Mouse (Mus musculus) hindbrain, embryonic 12.5 days (tissue): Measurements from ENCODE around the gene Rfx2. TPM values are rescaled to one million over a fixed set of nuclear protein-coding genes. Genes with fewer than 3 reads are reported as not detected.

Experiments used
- ATAC-seq: fragments of 200-750 bp; cut with Nextera tagmentation; 2 replicates; pipeline ENCODE4 v1.8.0; 2017; ENCODE audit warnings: moderate TSS enrichment; ENCODE audit not compliant: low FRiP score
- H3K27ac ChIP-seq: fragments of 300-500 bp; sonication (generic); 2 replicates; pipeline ENCODE4 v1.5.1; 2016; ENCODE audit warnings: mild to moderate bottlenecking
- H3K27me3 ChIP-seq: fragments of 300-500 bp; sonication (generic); 2 replicates; pipeline ENCODE4 v1.6.1; 2016; ENCODE audit warnings: mild to moderate bottlenecking
- H3K36me3 ChIP-seq: fragments of 300-500 bp; sonication (generic); 2 replicates; pipeline ENCODE4 v1.6.1; 2016; ENCODE audit warnings: mild to moderate bottlenecking
- H3K4me1 ChIP-seq: fragments of 300-500 bp; sonication (generic); 2 replicates; pipeline ENCODE4 v1.6.1; 2016
- H3K4me2 ChIP-seq: fragments of 300-500 bp; sonication (generic); replicated peaks from 2 replicates; pipeline ENCODE4 v1.6.1; 2016; ENCODE audit warnings: mild to moderate bottlenecking
- H3K4me3 ChIP-seq: fragments of 300-500 bp; sonication (generic); 2 replicates; pipeline ENCODE4 v1.5.1; 2016; ENCODE audit warnings: mild to moderate bottlenecking
- H3K9ac ChIP-seq: fragments of 300-500 bp; sonication (generic); 2 replicates; pipeline ENCODE4 v1.6.1; 2016; ENCODE audit warnings: mild to moderate bottlenecking, moderate library complexity
- H3K9me3 ChIP-seq: fragments of 300-500 bp; sonication (generic); replicated peaks from 2 replicates; pipeline ENCODE4 v1.6.1; 2016; ENCODE audit warnings: mild to moderate bottlenecking
- WGBS: fragments of 180-500 bp; shearing (Covaris S2); methylation state at CpG from one replicate; pipeline ENCODE4 v1.1.7; 2016; 5-methylcytosine and 5-hydroxymethylcytosine counted together
- polyA plus RNA-seq: library from polyadenylated mRNA; unstranded; fragments of >200 nt; fragmentation: Nextera tagmentation; extraction: Ambion mirVana; gene quantifications from 2 replicates; pipeline ENCODE4 v1.2.1, GENCODE M21; 2016

Gene Rfx2
- polyA plus RNA-seq, 1 experiment from 2014 or later, result 10.2 TPM

DNA sequence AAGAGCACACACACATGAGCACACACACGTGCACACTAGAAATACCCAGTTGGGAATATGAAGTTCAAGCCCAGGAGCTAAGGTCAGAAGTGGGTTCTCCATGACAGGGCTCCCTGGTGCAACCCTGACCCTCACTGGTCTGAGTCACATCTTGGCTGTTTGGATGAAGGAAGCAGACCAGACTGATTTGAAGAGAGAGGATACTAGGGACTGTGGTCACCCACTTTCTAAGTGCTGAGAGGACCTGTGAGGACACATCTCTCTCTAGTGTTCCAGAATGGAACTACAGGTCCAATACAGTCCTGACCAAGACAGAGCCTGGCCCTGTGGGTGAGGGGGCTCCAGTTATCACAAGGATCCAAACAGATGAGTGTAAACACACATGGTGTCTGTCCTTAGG is 25.0 kb downstream of the Rfx2 start:
- Histone ChIP-seq H3K4me1 (peaks cover 20% of the 10 kb centered on the region), H3K9me3 (no peaks in the 10 kb centered on the region), H3K36me3 (0 out of 2 replicates have a peak, but pooled peaks cover 4% of the 10 kb centered on the region), H3K27me3 (0 out of 2 replicates have a peak, but pooled peaks cover 3% of the 10 kb centered on the region), H3K9ac (no peak overlapping the region), H3K4me2 (no peak overlapping the region), H3K4me3 (no peak overlapping the region), H3K27ac (no peak overlapping the region)
- 70% methylated on average over 1 of the region's 1 CpGs for WGBS
- no peak for ATAC-seq

DNA sequence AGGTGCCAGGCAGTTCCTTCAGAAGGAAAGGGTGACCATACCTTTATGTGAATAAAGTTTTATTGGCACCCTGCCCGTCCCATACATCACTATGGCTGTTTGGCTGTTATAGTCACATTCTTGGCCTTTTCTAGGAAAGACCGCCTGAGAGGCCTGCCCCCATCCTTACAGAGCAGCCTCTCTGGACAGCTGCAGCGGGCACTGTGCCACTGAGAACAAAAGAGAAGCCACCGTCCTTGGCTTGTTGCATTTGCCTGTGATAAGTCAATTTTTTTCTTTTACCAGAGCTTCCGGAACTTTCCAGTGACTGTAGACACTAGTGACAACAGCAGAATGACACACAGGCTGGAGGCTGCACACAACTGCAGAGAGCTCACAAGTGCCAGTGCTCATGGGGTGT is 25.9 kb downstream of the Rfx2 start:
- H3K9ac ChIP-seq, result no peak overlapping the region; the same call in 1 of the 2 replicates
- H3K27me3 ChIP-seq, result 0 out of 2 replicates have a peak, but pooled peaks cover 3% of the 10 kb centered on the region
- H3K27ac ChIP-seq, result no peak overlapping the region
- peaks cover 12% of the 10 kb centered on the region for H3K4me1 ChIP-seq
- H3K4me3 ChIP-seq, result no peak overlapping the region
- WGBS, result 74% methylated on average over 5 of the region's 5 CpGs
- no peak for ATAC-seq
- 0 out of 2 replicates have a peak, but pooled peaks cover 5% of the 10 kb centered on the region for H3K36me3 ChIP-seq
- no peaks in the 10 kb centered on the region for H3K9me3 ChIP-seq
- no peak overlapping the region for H3K4me2 ChIP-seq

DNA sequence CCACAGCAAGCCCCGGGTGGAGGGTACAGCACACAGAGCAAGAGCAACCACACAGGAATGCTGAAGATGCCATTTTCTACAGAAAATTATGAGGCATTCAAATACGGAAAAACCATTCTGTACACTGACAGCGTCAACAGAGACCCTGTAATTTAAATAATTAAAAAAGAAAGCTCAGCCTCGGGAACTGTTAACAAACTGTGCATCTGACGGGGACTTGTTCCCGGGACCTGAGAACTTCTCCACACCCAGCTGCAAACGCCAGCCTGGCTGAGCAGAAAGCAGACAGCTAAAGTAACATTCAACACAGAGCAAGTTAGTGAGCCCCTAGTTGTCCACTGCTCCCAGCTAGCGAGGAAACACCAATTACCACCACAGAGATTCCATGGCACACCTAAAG is 28.7 kb downstream of the Rfx2 start:
- Histone ChIP-seq H3K4me3 (no peak overlapping the region), H3K4me2 (no peak overlapping the region), H3K9ac (no peak overlapping the region), H3K4me1 (no peaks in the 10 kb centered on the region), H3K9me3 (no peaks in the 10 kb centered on the region), H3K27ac (no peak overlapping the region), H3K27me3 (no peaks in the 10 kb centered on the region), H3K36me3 (0 out of 2 replicates have a peak, but pooled peaks cover 5% of the 10 kb centered on the region)
- ATAC-seq, result no peak
- 85% methylated on average over 8 of the region's 8 CpGs for WGBS

DNA sequence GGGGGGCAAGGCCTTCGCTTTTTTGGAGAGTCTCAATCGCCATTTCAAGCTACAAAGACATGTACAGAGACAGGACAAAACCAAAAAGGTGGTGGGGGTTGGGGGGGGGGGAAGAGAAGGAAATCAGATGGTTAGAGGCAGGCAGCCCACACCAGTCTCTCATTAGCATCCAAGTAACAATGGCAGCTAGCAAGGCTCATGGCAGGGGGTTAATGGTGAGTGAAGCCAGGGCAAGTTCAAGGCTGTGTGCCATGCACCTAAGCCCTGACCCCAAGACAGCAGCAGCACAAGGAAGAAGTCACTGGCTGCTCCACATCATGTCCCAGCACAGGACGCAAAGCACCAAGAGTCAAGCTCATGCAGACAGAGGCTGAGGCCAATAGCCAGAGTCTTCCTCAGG is 31.5 kb downstream of the Rfx2 start:
- Histone ChIP-seq H3K9me3 (no peaks in the 10 kb centered on the region), H3K36me3 (0 out of 2 replicates have a peak, but pooled peaks cover 5% of the 10 kb centered on the region), H3K27ac (no peak overlapping the region), H3K4me2 (no peak overlapping the region), H3K27me3 (no peaks in the 10 kb centered on the region), H3K9ac (no peak overlapping the region), H3K4me3 (no peak overlapping the region), H3K4me1 (no peaks in the 10 kb centered on the region)
- ATAC-seq, result no peak
- WGBS, result 75% methylated on average over 3 of the region's 3 CpGs

DNA sequence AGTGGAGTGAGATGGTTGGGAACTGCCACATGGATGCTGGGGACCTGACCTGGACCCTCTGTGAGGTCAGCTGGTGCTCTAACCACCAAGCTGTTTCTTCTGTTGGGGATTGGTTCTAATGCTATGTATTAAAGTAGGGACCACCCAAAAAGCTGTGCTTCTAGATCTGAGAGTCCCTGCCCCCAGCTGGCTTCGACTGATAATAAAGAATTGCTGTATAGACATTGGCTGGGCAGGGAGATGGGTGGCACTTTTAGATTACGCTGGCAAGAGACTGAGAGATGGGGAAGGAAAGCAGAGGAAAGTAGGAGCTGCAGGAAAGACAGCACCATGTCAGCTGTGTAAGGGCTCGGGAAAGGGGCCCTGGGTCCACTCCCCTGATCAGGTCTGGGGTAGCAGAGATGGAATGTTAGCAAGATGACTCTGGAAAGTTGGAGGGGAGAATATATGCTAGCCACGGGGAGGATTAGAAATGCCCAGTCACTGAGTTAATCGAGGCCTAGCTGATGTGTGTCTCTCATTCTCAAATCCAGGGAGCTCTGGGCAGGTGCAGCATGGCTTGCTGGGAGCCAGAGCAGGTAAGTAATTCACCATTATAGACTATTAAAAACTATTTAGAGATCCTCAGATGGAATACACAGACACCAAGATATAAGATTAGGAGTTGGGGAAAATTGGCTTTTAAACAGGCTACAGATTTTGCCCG is 37.0 kb downstream of the Rfx2 start:
- Histone ChIP-seq H3K9me3 (no peaks in the 10 kb centered on the region), H3K4me1 (no peaks in the 10 kb centered on the region), H3K4me2 (no peak overlapping the region), H3K27me3 (no peaks in the 10 kb centered on the region), H3K27ac (no peak overlapping the region), H3K36me3 (no peaks in the 10 kb centered on the region), H3K4me3 (no peak overlapping the region), H3K9ac (no peak overlapping the region)
- 65% methylated on average over 6 of the region's 6 CpGs for WGBS
- no peak for ATAC-seq

DNA sequence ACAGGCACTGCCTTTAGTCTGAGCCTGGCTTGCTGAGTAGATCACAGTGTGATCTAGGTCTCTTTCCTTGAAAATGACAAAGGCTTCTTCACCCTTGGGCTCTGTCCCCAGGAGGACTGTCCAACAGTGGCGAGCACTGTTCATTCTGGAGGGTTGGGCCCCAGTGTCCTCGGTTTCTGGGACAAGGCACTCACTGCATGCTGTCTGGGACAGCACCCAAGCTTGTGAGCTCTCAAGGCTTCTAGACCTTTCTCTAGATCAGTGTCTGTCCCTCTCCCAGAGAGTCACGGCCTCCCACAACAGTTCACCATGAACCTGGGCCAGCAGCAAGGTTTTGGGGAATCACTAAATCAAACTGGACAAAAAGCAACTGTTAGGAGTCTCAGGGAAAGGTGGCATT is 38.2 kb downstream of the Rfx2 start:
- no peaks in the 10 kb centered on the region for H3K9me3 ChIP-seq
- no peak for ATAC-seq
- no peak overlapping the region for H3K9ac ChIP-seq
- 84% methylated on average over 3 of the region's 3 CpGs for WGBS
- no peaks in the 10 kb centered on the region for H3K27me3 ChIP-seq
- no peaks in the 10 kb centered on the region for H3K4me1 ChIP-seq
- no peak overlapping the region for H3K4me3 ChIP-seq
- no peaks in the 10 kb centered on the region for H3K36me3 ChIP-seq
- no peak overlapping the region for H3K4me2 ChIP-seq
- no peak overlapping the region for H3K27ac ChIP-seq

DNA sequence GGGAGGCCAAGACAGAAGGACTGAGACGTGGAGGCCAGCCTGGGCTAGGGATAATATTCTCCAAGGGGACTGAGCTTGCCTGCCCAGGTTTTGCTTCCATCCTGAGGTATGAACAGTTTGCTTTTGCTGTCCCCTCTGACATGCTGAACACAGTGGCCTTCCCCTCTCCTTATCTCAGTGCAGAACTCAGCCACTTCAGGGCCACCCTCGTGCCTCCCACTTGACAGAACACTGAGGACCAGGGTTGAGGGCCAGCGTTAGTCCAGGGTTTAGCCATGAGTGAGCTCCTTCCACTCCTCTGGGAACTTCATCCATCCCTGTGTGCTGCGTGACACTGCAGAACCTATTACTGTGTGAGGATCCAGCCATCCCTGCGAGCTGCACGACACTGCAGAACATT is 41.5 kb downstream of the Rfx2 start:
- no peak overlapping the region for H3K4me3 ChIP-seq
- H3K36me3 ChIP-seq, result no peaks in the 10 kb centered on the region
- 85% methylated on average over 6 of the region's 6 CpGs for WGBS
- ATAC-seq, result no peak
- H3K27me3 ChIP-seq, result no peaks in the 10 kb centered on the region
- H3K9ac ChIP-seq, result no peak overlapping the region
- H3K27ac ChIP-seq, result no peak overlapping the region
- H3K9me3 ChIP-seq, result no peaks in the 10 kb centered on the region
- H3K4me2 ChIP-seq, result no peak overlapping the region
- H3K4me1 ChIP-seq, result no peaks in the 10 kb centered on the region

DNA sequence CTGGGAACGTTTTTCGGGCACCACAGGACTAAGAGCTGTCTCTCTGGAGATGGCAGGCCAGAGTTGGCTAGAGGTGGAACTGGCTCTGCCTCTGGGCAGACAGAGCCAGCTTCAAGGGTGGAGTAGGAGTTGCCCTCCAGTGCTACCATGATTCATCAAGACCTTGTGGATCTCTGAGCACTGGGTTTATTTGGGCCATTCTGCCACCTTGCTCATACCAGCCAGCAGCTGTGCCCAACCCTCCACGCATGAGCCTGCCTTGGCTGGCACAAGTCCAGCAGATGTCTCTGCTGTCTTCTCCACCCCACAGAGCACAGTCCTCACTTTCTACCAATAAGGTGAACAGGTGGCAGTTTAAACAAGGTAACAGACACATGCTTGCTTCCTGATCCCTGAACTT is 41.9 kb downstream of the Rfx2 start:
- Histone ChIP-seq H3K9ac (no peak overlapping the region), H3K27me3 (no peaks in the 10 kb centered on the region), H3K9me3 (no peaks in the 10 kb centered on the region), H3K27ac (no peak overlapping the region), H3K4me2 (no peak overlapping the region), H3K4me3 (no peak overlapping the region), H3K4me1 (no peaks in the 10 kb centered on the region), H3K36me3 (no peaks in the 10 kb centered on the region)
- WGBS, result 72% methylated on average over 3 of the region's 3 CpGs
- no peak for ATAC-seq

DNA sequence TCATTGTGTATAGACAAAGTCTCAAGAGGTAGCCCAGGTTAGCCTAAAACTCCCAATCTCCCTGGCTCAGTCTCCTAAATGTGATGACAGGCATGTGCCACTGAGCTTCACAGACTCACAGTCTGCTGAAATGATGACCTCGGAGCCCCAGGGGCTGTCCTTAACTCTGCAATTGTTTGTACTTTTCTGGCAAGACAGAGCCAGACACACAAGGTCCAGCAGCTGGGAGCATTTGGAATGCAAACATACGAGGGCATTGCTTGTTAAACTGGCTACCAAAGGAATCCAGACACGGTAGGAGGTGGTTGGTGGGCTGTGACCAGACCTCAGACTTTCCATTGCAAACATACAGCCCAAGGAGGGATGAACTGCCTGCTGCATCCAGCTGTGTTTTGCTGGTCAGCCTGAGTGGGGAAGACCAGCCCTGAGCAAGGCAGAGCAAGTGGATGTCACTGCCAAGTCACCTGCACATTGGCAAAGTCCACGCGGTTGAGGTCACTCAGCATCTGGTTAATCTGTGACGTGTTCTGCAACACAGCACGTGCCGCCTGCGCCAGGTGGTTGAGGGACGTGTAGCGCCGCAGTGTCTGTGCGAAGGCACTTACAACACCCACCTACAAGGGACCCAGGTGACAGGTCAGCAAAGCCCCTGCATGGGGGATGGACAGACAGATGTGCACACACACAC is 50.4 kb downstream of the Rfx2 start:
- no peak overlapping the region for H3K9ac ChIP-seq
- H3K4me1 ChIP-seq, result no peaks in the 10 kb centered on the region
- WGBS, result 82% methylated on average over 13 of the region's 13 CpGs
- H3K4me2 ChIP-seq, result no peak overlapping the region
- peaks cover 12% of the 10 kb centered on the region for H3K36me3 ChIP-seq
- no peak overlapping the region for H3K27ac ChIP-seq
- H3K9me3 ChIP-seq, result peaks cover 6% of the 10 kb centered on the region; the same call in 1 of the 2 replicates
- no peaks in the 10 kb centered on the region for H3K27me3 ChIP-seq
- no peak for ATAC-seq
- H3K4me3 ChIP-seq, result no peak overlapping the region

DNA sequence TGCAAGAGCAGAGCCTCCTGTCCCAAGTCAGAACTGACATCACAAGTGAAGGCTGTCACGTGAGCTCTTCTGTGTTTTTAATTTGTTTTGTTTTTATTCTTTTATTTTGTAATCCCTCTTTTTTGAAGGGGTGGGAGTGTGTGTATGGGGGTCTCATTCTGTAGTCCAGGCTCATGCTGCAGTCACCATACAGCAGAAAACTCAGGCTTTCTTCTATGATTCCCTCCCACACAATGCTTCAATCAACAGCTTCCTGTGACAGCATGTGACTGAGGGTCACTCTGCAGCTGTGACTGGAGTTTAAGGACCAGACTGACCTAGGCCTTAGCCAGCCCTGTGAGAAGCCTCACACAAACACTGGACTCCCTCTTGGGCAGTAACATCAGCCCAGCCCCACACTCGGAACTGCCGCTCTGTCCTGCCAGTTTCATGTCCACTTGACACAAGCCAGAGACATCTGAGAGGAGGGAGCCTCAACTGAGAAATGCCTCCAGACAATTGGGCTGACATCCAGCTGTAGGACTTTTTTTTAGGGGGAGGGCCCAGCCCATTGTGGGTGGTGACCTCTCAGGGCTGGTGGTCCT is 51.9 kb downstream of the Rfx2 start:
- 39% methylated on average over 3 of the region's 3 CpGs for WGBS
- peaks cover 6% of the 10 kb centered on the region; the same call in 1 of the 2 replicates for H3K9me3 ChIP-seq
- no peak overlapping the region for H3K4me3 ChIP-seq
- no peaks in the 10 kb centered on the region for H3K27me3 ChIP-seq
- no peak overlapping the region for H3K9ac ChIP-seq
- H3K4me1 ChIP-seq, result no peaks in the 10 kb centered on the region
- ATAC-seq, result no peak
- H3K36me3 ChIP-seq, result peaks cover 12% of the 10 kb centered on the region
- no peak overlapping the region for H3K4me2 ChIP-seq
- no peak overlapping the region for H3K27ac ChIP-seq

DNA sequence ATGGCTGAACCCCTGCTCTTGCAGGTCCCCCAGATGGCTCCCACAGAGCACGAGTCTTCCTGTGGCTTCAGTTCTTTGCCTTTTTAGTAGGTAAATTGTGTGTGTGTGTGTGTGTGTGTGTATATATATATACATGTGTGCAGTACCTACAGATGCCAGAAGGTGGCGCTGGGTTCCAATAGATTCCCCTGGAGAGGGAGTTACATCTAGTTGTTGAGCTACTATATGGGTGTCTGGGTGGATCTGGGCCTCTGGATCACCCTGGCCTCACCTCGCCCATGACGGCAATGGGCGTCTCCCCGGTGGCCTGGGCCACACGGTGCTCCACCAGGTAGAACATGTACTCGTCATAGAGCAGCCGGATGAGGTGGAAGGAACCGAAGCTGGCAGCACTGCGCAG is 53.2 kb downstream of the Rfx2 start:
- WGBS, result 91% methylated on average over 11 of the region's 11 CpGs

DNA sequence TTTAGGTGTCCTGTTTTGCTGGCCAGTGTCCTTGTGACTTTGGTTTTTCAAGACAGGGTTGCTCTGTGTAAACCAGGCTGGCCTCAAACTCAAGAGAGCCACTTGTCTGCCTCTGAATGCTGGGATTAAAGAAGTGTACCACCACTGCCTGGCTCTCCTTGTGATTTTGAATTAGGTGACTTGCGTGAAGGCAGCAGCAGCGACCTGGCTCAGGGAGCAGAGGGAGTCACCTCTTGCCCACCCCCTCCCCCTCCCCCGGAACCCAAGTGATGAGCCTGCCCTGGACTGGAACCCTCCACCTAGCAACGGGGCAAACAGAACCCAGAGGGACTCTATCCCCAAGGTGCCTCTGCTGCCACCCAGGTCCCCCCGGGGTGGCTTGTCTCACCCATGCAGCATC is 60.9 kb downstream of the Rfx2 start, which contains the start of gene Prr22:
Prr22 (plus strand) TSS at position 301 of the 400 bp plus-strand sequence.
- H3K9me3 ChIP-seq, result no peaks in the 10 kb centered on the region
- no peaks in the 10 kb centered on the region for H3K27me3 ChIP-seq
- no peak within 1 kb of the TSS for H3K27ac ChIP-seq
- H3K36me3 ChIP-seq, result peaks cover 47% of the 10 kb centered on the region
- H3K4me3 ChIP-seq, result no peak within 1 kb of the TSS
- H3K4me2 ChIP-seq, result no peak within 1 kb of the TSS
- no peak for ATAC-seq
- 90% methylated on average over 5 of the region's 5 CpGs for WGBS
- H3K4me1 ChIP-seq, result peaks cover 6% of the 10 kb centered on the region
- no peak within 1 kb of the TSS for H3K9ac ChIP-seq

More for the DNA sequence above, 53.2 kb downstream of the Rfx2 start:
- Histone ChIP-seq H3K4me3 (no peak overlapping the region), H3K9me3 (peaks cover 6% of the 10 kb centered on the region; the same call in 1 of the 2 replicates), H3K36me3 (peaks cover 12% of the 10 kb centered on the region), H3K27me3 (no peaks in the 10 kb centered on the region), H3K4me1 (no peaks in the 10 kb centered on the region), H3K9ac (no peak overlapping the region), H3K27ac (no peak overlapping the region), H3K4me2 (no peak overlapping the region)
- no peak for ATAC-seq
